Mouse (Mus musculus) kidney, embryonic 14.5 days (tissue): ENCODE results near the gene Vamp1. TPM values are rescaled to one million over a fixed set of nuclear protein-coding genes. Genes with fewer than 3 reads are reported as not detected.

Experiments used
- ATAC-seq: fragments of 200-750 bp; cut with Nextera tagmentation; 2 replicates; pipeline ENCODE4 v1.8.0; 2017; ENCODE audit warnings: moderate number of reproducible peaks, mild to moderate bottlenecking, moderate TSS enrichment, moderate library complexity; ENCODE audit not compliant: low FRiP score, low TSS enrichment
- H3K27ac ChIP-seq: fragments of 300-500 bp; sonication (generic); 2 replicates; pipeline ENCODE4 v1.5.1; 2014; ENCODE audit warnings: low read depth, mild to moderate bottlenecking, low read length, moderate library complexity, mixed read lengths
- H3K27me3 ChIP-seq: fragments of 300-500 bp; sonication (generic); 2 replicates; pipeline ENCODE4 v1.6.1; 2014; ENCODE audit warnings: mild to moderate bottlenecking, low read length; ENCODE audit not compliant: control insufficient read depth, insufficient read depth
- H3K36me3 ChIP-seq: fragments of 300-500 bp; sonication (generic); 2 replicates; pipeline ENCODE4 v1.6.1; 2014; ENCODE audit warnings: low read length, mixed read lengths; ENCODE audit not compliant: control insufficient read depth, insufficient read depth
- H3K4me1 ChIP-seq: fragments of 300-500 bp; sonication (generic); 2 replicates; pipeline ENCODE4 v1.6.1; 2014; ENCODE audit warnings: low read length, mixed read lengths; ENCODE audit not compliant: control insufficient read depth, insufficient read depth
- H3K4me2 ChIP-seq: fragments of 300-500 bp; sonication (generic); replicated peaks from 2 replicates; pipeline ENCODE4 v1.6.1; 2014; ENCODE audit warnings: low read depth, mild to moderate bottlenecking, low read length
- H3K4me3 ChIP-seq: fragments of 300-500 bp; sonication (generic); 2 replicates; pipeline ENCODE4 v1.5.1; 2014; ENCODE audit warnings: mild to moderate bottlenecking, low read length
- H3K9ac ChIP-seq: fragments of 300-500 bp; sonication (generic); 2 replicates; pipeline ENCODE4 v1.6.1; 2014; ENCODE audit warnings: low read depth, mild to moderate bottlenecking, low read length, moderate library complexity
- H3K9me3 ChIP-seq: fragments of 300-500 bp; sonication (generic); 2 replicates; pipeline ENCODE4 v1.6.1; 2016; ENCODE audit warnings: low read length; ENCODE audit not compliant: control insufficient read depth
- WGBS: fragments of 180-500 bp; shearing (Covaris S2); extraction: QIAGEN DNeasy Blood & Tissue Kit; methylation state at CpG from one replicate; pipeline ENCODE4 v1.1.7; 2014; 5-methylcytosine and 5-hydroxymethylcytosine counted together
- polyA plus RNA-seq: library from polyadenylated mRNA; unstranded; fragments of >200 nt; fragmentation: Nextera tagmentation; extraction: Ambion mirVana; gene quantifications from 2 replicates; pipeline ENCODE4 v1.2.1, GENCODE M21; 2014

Vamp1 gene
- polyA plus RNA-seq, 1 experiment from 2014 or later = 2.0 TPM

GRCm38 (mm10) chr6:125233816-125234519 lies 18.6 kb downstream of the Vamp1 start:
- H3K27ac ChIP-seq = no peak overlapping the region
- no peaks in the 10 kb centered on the region for H3K27me3 ChIP-seq
- H3K4me3 ChIP-seq = no peak overlapping the region
- H3K4me1 ChIP-seq = peaks cover 5% of the 10 kb centered on the region; the same call in 1 of the 2 replicates
- no peak overlapping the region for H3K4me2 ChIP-seq
- no peaks in the 10 kb centered on the region for H3K36me3 ChIP-seq
- no peak overlapping the region for H3K9ac ChIP-seq
- no peak for ATAC-seq
- H3K9me3 ChIP-seq = no peaks in the 10 kb centered on the region
- WGBS = 70% methylated on average over 7 of the region's 7 CpGs

DNA sequence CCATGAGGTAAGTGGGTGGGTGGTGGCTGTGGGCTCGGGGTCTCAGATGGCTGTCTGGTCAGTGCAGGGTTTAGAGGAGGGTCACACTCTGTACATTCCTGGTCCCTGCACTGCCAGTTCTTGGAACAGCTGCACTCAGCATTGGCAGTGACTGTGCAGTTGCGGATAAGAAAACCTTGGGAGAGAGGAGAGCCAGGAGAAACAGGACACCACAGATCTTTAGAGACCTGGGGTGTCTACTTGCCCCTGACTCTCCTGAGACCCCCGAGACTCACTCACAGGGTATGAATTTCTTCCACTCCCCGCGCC lies 19.1 kb downstream of the Vamp1 start:
- Histone ChIP-seq H3K27me3 (no peaks in the 10 kb centered on the region), H3K9ac (no peak overlapping the region), H3K9me3 (no peaks in the 10 kb centered on the region), H3K4me1 (peaks cover 5% of the 10 kb centered on the region; the same call in 1 of the 2 replicates), H3K4me2 (no peak overlapping the region), H3K27ac (no peak overlapping the region), H3K36me3 (no peaks in the 10 kb centered on the region), H3K4me3 (no peak overlapping the region)
- ATAC-seq = 0 out of 2 replicates have a peak, but pooled peaks have one; percentile 24
- WGBS = 57% methylated on average over 5 of the region's 5 CpGs

- Histone ChIP-seq H3K9ac (no peak overlapping the region), H3K4me2 (no peak overlapping the region), H3K4me3 (no peak overlapping the region), H3K36me3 (no peaks in the 10 kb centered on the region), H3K27ac (no peak overlapping the region), H3K4me1 (peaks cover 5% of the 10 kb centered on the region; the same call in 1 of the 2 replicates), H3K27me3 (no peaks in the 10 kb centered on the region), H3K9me3 (no peaks in the 10 kb centered on the region)
- ATAC-seq = no peak
- 73% methylated on average over 6 of the region's 6 CpGs for WGBS
These were observed 21.0 kb downstream of the Vamp1 start for GRCm38 (mm10) chr6:125236341-125236740.

DNA sequence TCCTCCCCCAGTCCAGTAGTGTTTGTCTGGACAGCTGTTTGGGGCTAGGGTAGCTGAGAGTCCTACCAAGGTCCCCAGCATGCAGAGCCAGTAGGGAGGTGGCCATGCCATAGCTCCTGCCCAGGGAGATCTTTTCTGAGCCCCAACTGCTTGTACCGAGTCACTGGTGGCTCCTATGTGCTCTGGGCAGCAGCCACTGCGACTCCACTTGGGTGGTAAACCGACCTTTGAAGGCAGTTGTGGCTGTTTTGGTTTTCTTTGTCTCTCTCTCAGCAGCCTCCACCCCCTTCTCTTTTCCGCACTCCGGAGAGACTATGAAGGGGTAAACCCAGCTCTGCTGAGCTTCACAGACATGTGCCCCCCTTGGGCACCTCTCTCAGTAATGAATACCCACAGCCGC lies 21.4 kb downstream of the Vamp1 start, which contains the start of gene Cd27:
Cd27 (minus strand) TSS at position 229 of the 400 bp plus-strand sequence.
- Histone ChIP-seq H3K36me3 (no peaks in the 10 kb centered on the region), H3K27me3 (no peaks in the 10 kb centered on the region), H3K4me1 (peaks cover 4% of the 10 kb centered on the region; the same call in 1 of the 2 replicates), H3K9ac (no peak within 1 kb of the TSS), H3K27ac (no peak within 1 kb of the TSS), H3K4me3 (no peak within 1 kb of the TSS), H3K9me3 (no peaks in the 10 kb centered on the region), H3K4me2 (no peak within 1 kb of the TSS)
- ATAC-seq = no peak
- WGBS = 44% methylated on average over 6 of the region's 6 CpGs

GRCm38 (mm10) chr6:125237421-125237820 lies 22.1 kb downstream of the Vamp1 start:
- WGBS = 79% methylated on average over 4 of the region's 4 CpGs
- H3K27me3 ChIP-seq = no peaks in the 10 kb centered on the region
- H3K36me3 ChIP-seq = no peaks in the 10 kb centered on the region
- H3K9ac ChIP-seq = no peak overlapping the region
- H3K27ac ChIP-seq = no peak overlapping the region
- H3K4me3 ChIP-seq = no peak overlapping the region
- H3K4me1 ChIP-seq = no peaks in the 10 kb centered on the region
- no peaks in the 10 kb centered on the region for H3K9me3 ChIP-seq
- H3K4me2 ChIP-seq = no peak overlapping the region
- ATAC-seq = no peak

- no peak overlapping the region for H3K4me2 ChIP-seq
- H3K36me3 ChIP-seq = no peaks in the 10 kb centered on the region
- 58% methylated on average over 6 of the region's 6 CpGs for WGBS
- no peak overlapping the region for H3K4me3 ChIP-seq
- H3K9me3 ChIP-seq = no peaks in the 10 kb centered on the region
- no peak overlapping the region for H3K27ac ChIP-seq
- H3K9ac ChIP-seq = no peak overlapping the region
- H3K4me1 ChIP-seq = no peaks in the 10 kb centered on the region
- no peaks in the 10 kb centered on the region for H3K27me3 ChIP-seq
- no peak for ATAC-seq
These were observed 23.0 kb downstream of the Vamp1 start for GRCm38 (mm10) chr6:125238396-125238795.

GRCm38 (mm10) chr6:125239547-125239946 lies 24.2 kb downstream of the Vamp1 start:
- no peaks in the 10 kb centered on the region for H3K4me1 ChIP-seq
- H3K27me3 ChIP-seq = no peaks in the 10 kb centered on the region
- no peak overlapping the region for H3K4me2 ChIP-seq
- no peak for ATAC-seq
- H3K9me3 ChIP-seq = no peaks in the 10 kb centered on the region
- no peak overlapping the region for H3K27ac ChIP-seq
- no peak overlapping the region for H3K4me3 ChIP-seq
- WGBS = 93% methylated on average over 5 of the region's 5 CpGs
- no peak overlapping the region for H3K9ac ChIP-seq
- H3K36me3 ChIP-seq = no peaks in the 10 kb centered on the region

DNA sequence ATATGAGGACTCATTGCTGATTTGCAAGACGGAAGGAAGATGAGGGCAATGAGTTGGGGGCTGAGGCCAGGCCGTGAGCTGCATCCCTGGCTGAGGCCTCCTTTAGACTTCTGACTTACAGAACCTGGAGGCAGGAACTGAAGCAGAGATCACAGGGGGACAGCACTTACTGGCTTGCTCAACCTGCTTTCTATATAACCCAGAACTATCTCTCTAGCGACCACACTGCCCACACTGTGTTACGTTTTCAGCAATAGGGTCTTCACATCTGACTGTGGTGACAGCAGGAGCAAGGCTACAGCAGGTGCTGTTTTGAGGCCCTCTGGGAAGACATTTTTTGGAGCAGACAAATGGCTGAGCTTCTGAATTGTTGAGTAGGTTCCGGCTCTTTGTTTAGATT lies 25.3 kb downstream of the Vamp1 start:
- H3K4me3 ChIP-seq = no peak overlapping the region
- no peaks in the 10 kb centered on the region for H3K27me3 ChIP-seq
- no peaks in the 10 kb centered on the region for H3K36me3 ChIP-seq
- no peak overlapping the region for H3K9ac ChIP-seq
- no peak overlapping the region for H3K4me2 ChIP-seq
- ATAC-seq = no peak
- no peak overlapping the region for H3K27ac ChIP-seq
- H3K9me3 ChIP-seq = no peaks in the 10 kb centered on the region
- no peaks in the 10 kb centered on the region for H3K4me1 ChIP-seq
- WGBS = 90% methylated on average over 5 of the region's 5 CpGs

- no peaks in the 10 kb centered on the region for H3K36me3 ChIP-seq
- 84% methylated on average over 8 of the region's 8 CpGs for WGBS
These were observed 26.2 kb downstream of the Vamp1 start for GRCm38 (mm10) chr6:125241566-125241965.

More at GRCm38 (mm10) chr6:125241566-125241965, 26.2 kb downstream of the Vamp1 start:
- no peak for ATAC-seq
- H3K4me3 ChIP-seq = no peak overlapping the region
- H3K4me1 ChIP-seq = no peaks in the 10 kb centered on the region
- H3K9me3 ChIP-seq = no peaks in the 10 kb centered on the region
- H3K27me3 ChIP-seq = no peaks in the 10 kb centered on the region
- no peak overlapping the region for H3K27ac ChIP-seq
- no peak overlapping the region for H3K4me2 ChIP-seq
- no peak overlapping the region for H3K9ac ChIP-seq
